Mouse (Mus musculus): ENCODE results near the gene Bad.

Bad gene

DNA sequence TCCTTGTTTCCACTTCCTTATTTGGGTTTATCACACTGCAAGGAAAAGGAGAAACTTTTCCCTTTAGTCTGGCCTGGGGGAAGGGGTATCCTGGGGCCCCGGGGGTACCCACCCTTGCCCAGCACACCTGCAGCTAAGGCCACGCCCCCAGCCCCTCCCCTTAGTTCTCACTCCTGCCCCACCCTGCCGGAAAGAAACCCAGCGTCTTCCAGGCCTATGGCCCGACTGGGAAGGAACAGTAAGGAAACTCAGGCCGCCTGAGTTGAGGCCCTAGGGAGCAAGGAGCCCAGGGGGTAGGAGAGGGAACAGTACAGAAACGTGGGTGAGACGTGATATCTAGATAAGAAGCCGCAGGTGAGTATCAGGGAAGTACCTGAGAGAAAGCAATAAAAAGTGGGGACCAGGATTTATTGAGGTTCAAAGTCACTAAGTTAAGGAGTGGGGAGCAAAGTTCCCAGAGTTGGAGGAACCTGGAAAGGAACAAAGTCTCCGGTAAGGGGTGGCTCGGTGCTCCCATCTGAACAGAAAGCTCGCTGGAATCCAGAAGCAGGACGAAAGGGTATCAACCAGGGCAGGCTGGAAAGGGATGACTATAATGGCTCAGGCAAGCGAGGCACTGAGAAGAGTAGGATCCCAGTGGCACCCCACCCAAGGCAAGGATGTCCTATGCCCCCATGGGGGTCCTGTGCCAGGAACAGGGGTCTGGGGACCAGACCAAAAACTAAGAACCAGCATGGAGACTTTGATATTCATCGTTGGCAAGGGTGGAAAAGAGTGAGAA is 27.0 kb downstream of the Bad start:
- DNase-seq (ENCODE audit: low spot score in 2 of 2): no peak

- no peak for DNase-seq (ENCODE audit: low spot score in 2 of 2)
Observed at GRCm38 (mm10) chr19:6969291-6969664, 27.6 kb downstream of the Bad start.

DNA sequence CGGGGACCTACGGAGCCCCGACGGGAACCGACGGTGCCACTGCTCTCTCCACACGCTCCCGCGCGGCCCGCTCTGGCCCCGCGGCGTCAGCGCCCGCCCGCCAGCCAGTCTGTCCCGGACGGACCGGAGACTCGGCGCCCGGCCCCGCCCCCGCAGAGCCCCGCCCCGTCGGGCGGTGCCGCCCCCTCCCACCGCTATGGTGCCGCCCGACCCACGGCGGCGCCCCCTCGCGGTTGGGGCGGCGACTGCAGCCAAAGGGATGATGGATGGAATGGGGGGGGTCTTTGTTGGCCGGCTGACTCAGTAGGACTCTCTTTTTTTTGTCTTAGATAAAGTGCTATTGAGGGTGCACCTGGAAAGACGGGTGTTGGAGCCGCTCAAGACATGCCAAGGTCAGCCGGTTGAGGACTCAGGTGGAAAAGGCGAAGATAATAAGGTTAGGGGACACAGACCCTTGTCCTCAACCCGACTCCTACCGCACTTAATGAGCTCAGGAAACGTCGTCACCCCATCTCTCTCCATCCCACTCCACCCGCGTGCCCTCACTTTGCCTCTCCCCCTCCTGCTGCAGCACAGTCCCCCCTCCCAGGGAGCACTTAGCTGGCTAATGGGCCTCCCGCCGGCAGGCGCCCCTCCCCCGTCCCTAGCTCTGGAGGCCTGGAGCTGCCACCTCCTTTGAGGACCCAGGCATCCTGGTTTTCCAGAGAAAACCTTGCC is 28.2 kb downstream of the Bad start:
- DNase-seq (ENCODE audit: low spot score in 2 of 2): peak in 1 of 2 experiments; percentile 63

DNA sequence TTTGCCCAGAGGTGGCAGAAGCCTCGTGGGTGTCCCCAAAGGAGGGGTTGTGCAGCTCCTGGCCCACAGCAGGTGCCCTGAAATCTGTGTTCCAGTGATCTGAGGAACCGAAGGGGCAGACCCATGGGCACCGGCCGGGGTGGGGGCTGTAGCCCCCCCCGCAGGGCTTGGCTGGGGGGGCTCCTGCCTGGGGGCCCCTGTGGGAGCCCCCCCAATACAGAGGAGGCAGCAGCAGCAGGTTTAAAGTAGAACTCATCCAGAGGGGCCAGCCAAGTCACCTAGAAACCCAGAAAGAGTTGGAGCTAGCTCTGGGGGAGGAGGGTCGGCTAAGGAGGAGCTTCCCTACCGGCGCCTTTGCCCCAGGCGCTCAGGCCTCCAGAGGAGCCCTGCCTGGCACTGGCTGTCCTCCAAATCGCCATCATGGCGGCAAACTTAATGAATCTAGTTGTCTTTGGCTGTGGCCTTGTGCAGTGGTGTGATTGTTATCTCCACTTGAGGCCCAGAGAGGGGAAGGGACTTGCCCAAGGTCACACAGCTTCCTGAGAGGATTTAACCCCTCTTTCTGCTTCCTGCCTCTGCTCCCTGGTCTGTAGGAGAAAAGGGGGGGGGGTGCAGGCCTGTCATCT is 28.9 kb downstream of the Bad start:
- DNase-seq (ENCODE audit: low spot score in 2 of 2): no peak

- DNase-seq (ENCODE audit: low spot score in 2 of 2): no peak
Observed at GRCm38 (mm10) chr19:6971644-6972043, 30.0 kb downstream of the Bad start.

DNA sequence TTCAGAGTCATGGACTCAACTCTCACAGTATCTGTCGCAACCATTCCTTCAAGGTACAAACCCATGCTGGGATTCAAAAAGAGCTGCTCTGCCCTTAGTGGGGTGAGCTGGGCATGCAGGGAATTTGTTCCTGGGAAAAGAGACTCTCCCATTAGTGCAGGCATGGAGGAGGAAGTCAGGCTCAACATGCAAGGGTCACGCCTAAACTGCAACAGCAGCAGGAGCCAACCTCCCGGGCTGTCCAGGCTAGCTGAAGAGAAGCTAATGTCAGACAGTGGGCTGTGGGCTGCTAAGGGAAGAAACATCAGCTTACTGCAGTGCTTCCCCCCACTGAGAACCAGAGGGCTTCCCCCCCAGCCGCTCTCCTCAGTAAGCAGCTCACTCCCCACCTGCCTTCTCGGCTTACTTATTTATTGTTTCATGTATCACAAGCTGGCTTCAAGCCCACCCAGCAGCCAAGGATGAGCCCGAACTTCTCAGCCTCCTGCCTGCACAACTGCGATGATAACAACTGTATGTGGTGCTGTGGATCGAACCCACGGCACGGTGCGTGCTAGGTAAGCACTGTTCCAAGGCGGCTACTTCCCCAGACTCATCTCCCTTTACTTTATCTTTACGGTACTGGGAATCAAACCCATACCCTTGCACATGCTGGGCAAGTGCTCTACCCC is 30.7 kb downstream of the Bad start:
- DNase-seq (ENCODE audit: low spot score in 2 of 2): no peak

DNA sequence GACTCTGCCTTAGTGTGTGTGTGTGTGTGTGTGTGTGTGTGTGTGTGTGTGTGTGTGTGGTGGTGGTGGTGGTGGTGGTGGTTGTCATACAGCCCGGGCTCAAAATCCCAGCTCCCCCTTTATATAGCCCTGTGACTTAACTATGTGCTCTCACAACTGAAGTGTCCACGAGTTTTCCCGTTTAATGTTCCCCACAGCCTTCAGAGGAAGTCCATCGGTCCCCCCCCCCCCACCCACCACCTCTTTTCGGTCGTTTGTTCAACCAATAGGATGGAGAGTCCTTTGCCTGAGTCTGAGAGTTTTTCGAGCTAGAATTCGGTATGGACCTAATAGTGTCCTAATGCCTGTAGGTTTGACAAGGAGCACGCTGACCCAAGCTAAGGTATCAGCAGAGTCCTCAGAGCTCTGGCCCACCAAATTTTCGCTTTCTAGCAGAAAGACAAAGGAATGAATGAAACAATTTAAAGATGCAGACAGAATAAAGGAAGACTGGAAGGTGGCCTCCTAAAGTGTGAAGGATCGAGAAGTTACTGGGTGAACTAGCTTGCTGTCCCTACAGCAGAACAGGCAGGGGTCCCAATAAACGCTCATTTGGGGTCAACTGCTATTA is 32.0 kb downstream of the Bad start:
- DNase-seq (ENCODE audit: low spot score in 2 of 2): no peak

- DNase-seq (ENCODE audit: low spot score in 2 of 2): peak in 1 of 2 experiments; percentile 82
Observed at GRCm38 (mm10) chr19:6974211-6975205, 32.8 kb downstream of the Bad start, which contains the start of gene Ppp1r14b. Gene Ppp1r14b (plus strand): TSS chr19:6974968.

GRCm38 (mm10) chr19:6975537-6976521 is 34.2 kb downstream of the Bad start, which contains the start of gene Plcb3:
Gene Plcb3 (minus strand): TSS chr19:6976470.
- peak in 1 of 2 experiments; percentile 83 for DNase-seq (ENCODE audit: low spot score in 2 of 2)

DNA sequence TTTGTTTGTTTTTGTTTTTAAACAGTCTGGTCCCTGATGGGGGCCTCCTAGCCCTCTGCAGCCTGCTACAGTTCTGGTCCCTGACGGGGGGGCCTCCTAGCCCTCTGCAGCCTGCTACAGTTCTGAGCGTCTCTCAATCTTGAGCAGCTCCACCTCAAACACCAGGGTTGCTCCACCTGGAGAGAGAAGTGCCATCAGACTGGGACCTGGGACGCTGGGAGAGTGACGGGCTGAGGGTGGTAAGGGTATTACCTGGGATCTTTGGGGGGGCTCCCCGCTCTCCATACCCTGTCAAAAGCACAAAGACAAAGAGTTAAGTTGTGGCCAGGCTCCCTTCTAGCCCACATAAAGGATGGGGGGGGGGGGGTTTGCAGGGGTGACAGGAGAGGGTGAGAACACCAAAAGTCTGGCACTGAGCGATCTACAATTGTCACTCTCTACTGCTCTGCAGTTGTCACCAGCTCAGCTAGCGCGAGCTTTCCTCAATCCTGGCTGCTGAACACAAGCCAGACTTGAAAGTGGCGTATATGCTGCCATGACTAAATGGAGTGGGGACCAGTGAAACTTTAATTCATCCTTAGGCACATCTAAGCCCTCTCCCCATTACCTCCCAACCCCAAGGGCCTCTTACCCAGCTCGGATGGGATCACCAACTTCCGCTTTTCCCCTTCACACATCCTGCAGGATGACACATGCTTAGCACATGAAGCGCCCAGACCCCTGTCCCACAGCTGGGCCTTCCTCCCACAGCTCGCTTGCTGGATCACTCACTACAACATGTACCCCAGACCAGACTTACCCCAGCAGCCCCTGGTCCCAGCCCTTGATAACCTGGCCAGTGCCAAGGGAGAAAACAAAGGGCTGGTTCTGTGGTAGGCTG is 36.3 kb downstream of the Bad start:
- DNase-seq (ENCODE audit: low spot score in 2 of 2): no peak

- DNase-seq (ENCODE audit: low spot score in 2 of 2): no peak
Observed at GRCm38 (mm10) chr19:6978639-6978974, 36.9 kb downstream of the Bad start.

- DNase-seq (ENCODE audit: low spot score in 2 of 2): no peak
Observed at GRCm38 (mm10) chr19:6979001-6979479, 37.4 kb downstream of the Bad start.

DNA sequence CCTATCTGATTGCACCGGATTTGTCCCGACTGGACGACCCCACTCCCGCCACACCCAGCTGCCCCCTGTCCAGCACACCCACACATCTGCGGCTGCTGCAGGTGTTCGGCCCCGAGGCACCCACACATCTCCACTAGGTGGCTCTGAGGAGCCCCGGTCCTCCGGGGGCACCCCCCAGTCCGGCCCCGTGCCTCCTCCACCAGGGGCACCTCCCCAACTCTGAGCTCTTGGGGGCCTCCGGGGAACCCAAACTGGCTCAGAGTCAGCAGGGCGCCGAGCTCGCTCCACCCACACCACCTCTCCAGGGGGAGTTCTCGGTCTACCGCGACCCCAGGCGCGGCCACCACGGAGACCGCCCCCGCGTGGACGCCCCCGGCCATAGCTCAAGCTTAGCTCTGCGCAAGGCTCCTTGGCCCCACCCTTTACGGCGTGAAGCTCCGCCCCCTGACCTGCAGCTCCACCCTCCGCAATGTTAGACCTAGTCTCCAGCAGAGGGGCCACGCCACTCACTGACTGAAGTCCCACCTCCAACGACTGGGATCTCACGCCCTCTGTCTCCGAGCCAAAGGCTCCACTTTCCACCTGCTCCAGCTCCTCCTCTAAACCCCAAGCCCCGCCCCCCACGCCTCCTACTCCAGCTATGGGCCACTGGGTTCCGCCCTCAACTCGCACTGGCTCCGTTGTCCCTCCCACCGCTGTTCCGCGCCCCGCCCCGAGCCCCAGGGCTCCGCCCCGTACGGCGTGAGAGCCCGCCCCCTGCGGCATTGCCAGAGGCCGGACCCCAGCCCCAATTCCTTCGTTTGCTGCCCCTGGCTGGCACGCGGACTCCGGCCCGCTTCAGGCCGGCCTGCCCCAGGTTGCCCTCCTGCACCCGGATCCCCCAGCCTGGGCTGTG is 38.1 kb downstream of the Bad start:
- DNase-seq (ENCODE audit: low spot score in 2 of 2): peak; percentile 99

DNA sequence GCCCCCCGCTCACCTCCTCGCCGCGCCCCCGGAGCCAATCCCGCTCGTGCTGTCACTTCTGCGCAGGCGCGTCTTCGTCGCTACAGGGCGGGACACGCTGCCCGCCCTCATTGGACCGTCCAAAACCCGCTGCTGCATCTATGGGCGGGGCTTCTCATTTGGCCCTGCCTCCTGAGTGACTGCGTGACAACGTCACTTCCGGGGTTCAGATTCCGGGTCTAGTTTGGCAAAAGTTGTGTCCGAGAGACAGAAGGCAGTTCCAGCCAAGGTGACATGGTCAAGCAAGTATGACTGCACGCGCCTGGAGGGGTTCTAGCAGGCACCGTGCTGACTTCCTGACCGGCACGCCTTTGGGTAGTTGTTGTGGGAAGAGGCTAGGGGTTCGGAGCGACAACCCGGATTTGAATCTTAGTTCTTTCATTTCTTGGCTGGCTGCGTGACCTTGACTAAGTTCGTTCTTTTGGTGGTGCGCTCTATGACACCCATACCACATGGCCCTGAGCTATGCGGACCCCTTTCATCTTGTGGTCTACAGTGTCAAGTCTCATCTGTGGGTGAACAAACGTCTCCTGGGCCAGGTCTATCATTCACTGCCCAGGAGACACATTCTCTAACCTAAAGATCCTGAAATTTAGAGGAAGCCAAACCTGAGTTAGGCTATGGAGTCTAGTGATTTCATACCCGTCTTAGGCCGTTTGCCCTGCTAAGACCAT is 38.9 kb downstream of the Bad start, which contains the start of gene Fkbp2:
TSS of gene Fkbp2 (minus strand) at position 121 of the 713 bp plus-strand sequence.
- DNase-seq (ENCODE audit: low spot score in 2 of 2): peak; percentile 90 to 98

GRCm38 (mm10) chr19:6981465-6981864 is 39.8 kb downstream of the Bad start:
- no peak for DNase-seq (ENCODE audit: low spot score in 2 of 2)

DNA sequence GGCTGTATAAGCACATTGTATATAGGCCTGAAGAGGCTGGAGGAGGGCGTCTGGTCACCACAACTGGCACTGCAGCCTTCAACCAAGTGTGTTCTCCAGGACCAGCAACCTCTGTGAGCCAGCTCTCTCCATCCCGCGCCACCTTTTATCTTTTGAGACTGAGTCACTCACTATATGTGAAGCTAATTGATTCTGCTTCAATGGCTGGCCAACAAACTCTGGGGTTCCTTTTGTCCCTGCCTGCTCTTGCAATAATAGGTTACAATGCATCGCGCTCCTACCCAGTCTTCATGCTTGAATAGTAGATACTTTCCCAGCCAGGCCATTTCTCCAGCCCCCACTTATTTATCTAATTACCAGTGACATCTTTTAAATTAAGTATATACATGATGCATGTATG is 42.0 kb downstream of the Bad start:
- no peak for DNase-seq (ENCODE audit: low spot score in 2 of 2)

All from cerebellum, postnatal 4 days (tissue).